Mouse (Mus musculus): ENCODE measurements around the gene 1600014C23Rik. TPM values are rescaled to one million over a fixed set of nuclear protein-coding genes. Genes with fewer than 3 reads are reported as not detected.

The 1600014C23Rik gene
- total RNA-seq, 2 experiments from 2014 or later: not detected

DNA sequence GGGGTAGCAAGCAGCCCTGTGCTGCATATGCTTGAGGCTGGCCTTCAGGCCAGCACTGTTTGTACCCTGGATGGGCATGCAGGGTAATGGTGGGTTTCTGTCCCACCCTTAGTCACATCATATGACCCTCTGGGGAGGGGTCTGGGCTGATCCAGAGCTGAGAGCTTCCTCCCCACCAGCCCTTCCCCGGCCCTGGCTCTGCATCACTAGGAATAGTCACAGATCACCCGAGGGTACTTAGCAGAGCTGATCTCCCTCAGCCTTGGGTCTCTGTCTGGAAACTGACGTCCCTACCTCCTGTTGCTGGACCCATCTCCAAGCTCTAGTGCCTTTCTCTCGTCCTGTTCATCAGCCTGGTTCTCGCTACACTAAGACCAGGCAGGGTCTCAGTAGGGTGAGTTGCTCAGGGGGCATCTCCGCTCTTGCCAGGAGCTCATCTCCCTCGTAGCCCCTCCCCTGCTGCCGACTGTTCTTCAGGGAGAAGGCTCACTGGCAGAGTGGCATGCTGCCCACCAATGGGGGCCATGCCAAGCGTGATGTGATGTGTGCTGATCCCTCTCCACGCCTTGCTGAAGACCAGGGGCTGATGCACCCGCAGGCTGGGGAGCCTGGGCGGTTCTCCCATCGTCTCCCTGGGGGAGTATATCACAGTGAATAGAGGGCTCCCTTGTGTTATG is 20.7 kb upstream of the 1600014C23Rik start:
- DNase-seq: no peak
- intact Hi-C loops (cut with DNase I): loop anchor here (5.0 kb wide), 1 partner anchor 43 kb away; no protein-coding TSS in a partner anchor

DNA sequence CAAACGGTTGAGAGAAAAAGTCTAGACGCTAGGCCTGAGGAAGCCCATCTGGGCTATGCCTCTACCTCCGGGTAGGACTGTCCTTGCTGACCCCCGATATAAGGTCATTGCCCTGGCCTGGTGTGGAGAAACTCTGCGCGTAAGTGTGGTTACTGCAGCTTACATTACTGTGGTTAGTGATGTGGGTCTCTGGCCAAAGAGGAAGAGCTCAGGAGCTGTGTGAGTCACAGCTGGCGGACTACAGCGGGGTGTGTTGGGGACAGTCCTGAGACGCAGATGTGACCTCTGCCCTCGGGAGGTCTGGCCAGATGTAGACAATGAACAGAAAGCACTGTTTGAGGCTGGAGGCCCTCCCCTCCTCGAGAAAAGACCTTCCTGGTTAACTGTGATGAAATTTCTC is 19.0 kb upstream of the 1600014C23Rik start:
- intact Hi-C loops (cut with DNase I): loop anchor here (5.0 kb wide), 1 partner anchor 45 kb away; no protein-coding TSS in a partner anchor
- DNase-seq: no peak

DNA sequence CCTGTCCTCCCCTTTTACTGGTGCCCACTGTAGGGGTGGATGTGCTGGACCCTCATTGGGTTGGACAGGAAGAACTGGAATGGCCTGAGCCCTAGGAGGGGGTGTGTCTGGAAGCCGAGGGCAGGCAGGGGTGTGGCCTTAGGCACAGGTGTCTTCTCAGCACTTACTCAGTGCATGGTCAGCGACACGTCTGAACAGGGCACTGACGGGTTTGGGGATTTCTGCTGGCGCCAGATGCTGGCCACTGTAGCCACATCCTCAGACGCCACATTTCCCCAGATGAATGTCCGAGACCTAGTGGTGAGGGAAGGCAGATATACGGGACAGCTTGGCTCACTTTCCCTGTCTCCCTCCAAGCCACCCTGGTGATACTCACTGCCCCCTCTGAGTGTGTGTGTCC is 18.4 kb upstream of the 1600014C23Rik start:
- no peak for DNase-seq
- intact Hi-C loops (cut with DNase I): loop anchor here (5.0 kb wide), 1 partner anchor 45 kb away; no protein-coding TSS in a partner anchor

DNA sequence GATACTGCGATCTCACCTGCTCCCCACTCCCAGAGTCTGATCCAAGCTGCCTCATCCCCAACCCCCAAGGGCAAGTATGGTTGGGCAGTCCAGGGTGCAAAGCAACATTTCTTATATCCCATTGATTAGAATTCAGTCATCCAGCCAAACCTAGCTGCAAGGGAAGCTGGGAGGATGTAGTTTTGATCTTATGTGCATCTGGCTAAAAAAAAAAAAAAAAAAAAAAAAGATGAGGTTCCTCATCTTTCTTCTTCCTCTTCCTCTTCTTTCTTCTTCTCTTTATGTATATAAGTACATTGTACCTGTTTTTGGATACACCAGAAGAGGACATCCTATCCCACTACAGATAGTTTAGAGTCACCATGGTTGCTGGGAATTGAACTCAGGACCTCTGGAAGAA is 17.7 kb upstream of the 1600014C23Rik start:
- intact Hi-C loops (cut with DNase I): loop anchor here (5.0 kb wide), 1 partner anchor 46 kb away; no protein-coding TSS in a partner anchor
- DNase-seq: no peak

DNA sequence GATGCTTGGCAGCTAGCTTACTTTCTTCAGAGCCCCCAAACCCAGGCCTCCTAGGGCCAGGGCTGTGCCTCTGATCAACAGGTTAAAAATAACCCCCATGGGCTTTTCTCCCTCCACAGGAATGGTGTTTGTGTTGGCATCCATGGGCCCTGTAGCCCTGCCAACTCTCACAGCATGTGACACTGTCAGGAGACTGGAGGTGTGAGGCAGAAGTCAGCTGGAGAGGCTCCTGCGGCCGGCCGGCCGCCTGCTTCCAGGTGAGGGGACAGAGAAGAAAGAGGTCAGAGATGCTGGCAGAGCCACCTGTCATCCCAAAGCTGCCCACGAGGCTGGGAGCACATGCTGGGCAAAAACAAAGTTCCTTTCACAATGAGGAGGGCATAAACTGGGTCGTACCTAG is 15.5 kb upstream of the 1600014C23Rik start:
- intact Hi-C loops (cut with DNase I): loop anchor here (5.0 kb wide), 2 partner anchors 58 to 98 kb away; no protein-coding TSS in a partner anchor
- no peak for DNase-seq

DNA sequence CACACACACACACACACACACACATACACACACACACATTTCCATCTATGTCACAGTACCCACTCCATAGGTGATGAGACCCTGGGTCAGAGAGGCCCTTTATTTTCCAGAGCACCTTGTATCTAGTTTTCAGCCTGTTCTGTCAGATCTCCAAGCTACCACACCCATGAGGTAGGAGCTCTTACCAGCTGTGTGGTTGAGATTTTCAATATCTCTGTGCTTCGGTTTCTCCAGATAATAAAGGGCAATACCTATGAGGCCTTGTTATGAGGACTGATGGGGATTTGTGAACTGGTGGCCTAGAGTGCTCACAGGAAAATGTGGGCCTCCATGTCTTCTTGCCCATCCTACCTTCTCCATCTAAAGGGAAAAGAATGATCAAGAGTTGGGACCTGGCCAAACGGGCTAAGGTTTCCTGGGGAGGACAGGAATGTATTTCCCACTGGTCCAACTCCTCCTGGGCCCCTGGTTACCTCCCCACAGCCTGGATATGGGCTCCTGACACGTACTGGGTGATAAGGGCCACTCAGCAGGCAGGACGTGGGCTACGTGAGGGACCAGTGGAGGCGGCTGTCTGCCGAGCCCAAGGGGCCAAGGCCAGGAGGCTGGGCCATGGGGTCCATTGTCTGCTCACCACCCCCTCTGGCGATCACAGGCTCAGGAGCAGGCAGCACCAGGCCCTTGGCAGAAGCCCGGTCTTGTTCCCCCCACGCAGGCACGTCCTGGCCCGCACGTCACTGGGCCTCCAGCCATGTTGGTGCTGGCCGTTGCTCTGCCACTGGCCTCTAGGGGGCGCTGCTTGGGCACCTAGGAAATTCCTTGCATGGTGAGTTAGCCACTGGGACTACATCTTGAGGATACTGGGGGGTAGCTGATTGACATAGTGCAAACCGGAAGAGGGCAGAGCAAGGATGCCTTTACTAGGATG is 14.5 kb upstream of the 1600014C23Rik start:
- DNase-seq: peak; percentile 53 to 67
- intact Hi-C loops (cut with DNase I): loop anchor here (5.0 kb wide), 2 partner anchors 59 to 99 kb away; no protein-coding TSS in a partner anchor

DNA sequence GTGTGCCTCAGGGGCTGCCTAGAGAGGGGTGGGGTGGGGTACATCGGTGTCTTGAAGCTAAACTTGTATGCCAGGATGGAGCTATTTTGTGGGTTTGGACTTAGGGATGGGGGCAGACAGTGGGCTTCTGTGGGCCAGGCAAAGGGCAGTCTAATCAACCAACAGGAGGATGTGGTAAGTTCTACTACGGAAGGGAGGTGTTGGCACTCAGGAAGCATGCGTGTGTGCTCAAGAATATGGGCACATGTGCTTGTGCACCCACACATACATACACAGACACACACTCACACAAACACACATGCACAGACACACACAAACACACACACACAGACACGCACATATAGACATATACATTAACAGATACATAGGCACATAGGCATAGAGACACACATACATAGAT is 13.6 kb upstream of the 1600014C23Rik start:
- intact Hi-C loops (cut with DNase I): loop anchor here (5.0 kb wide), 2 partner anchors 60 to 100 kb away; no protein-coding TSS in a partner anchor
- no peak for DNase-seq

DNA sequence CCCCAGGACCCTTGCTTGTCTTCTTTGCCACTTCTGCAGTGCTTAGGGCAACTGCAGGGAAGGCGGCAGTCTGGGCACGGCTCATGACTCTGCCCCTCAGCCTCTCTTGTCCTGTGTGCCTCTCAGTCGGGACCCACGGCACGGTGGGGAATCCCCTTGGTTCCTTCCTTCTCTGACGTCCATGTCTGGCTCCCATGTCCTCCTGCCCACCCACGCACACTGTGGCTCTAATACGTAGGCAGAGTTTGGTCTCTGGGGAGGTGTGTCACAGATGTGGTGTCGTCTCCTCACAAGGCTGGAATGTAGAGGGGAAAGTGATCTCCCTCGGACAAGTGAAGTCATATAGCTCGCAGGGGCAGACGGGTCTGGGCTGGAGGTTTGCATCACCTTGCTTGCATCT is 13.1 kb upstream of the 1600014C23Rik start:
- intact Hi-C loops (cut with DNase I): loop anchor here (5.0 kb wide), 2 partner anchors 61 to 101 kb away; no protein-coding TSS in a partner anchor
- DNase-seq: no peak

DNA sequence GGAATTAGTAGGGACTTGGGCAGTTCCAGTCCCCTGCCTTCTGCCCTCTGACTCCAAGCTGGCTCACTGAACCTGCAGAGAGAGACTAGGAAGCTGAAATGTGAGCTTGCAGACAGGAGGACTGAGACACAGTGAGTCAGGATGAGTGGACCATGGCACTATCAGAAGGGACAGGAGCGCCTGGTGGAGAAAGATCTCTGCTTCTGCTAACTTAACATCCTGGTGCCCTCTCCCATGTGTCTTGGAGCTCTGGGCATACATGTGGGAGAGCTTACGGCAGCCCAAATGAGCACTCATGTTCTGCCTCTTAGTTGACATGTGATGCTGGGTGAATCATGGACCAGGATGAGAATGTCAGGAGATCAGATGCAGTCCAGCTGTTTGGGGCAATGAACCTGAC is 12.0 kb upstream of the 1600014C23Rik start:
- intact Hi-C loops (cut with DNase I): loop anchor here (5.0 kb wide), 2 partner anchors 62 to 102 kb away; no protein-coding TSS in a partner anchor
- no peak for DNase-seq

DNA sequence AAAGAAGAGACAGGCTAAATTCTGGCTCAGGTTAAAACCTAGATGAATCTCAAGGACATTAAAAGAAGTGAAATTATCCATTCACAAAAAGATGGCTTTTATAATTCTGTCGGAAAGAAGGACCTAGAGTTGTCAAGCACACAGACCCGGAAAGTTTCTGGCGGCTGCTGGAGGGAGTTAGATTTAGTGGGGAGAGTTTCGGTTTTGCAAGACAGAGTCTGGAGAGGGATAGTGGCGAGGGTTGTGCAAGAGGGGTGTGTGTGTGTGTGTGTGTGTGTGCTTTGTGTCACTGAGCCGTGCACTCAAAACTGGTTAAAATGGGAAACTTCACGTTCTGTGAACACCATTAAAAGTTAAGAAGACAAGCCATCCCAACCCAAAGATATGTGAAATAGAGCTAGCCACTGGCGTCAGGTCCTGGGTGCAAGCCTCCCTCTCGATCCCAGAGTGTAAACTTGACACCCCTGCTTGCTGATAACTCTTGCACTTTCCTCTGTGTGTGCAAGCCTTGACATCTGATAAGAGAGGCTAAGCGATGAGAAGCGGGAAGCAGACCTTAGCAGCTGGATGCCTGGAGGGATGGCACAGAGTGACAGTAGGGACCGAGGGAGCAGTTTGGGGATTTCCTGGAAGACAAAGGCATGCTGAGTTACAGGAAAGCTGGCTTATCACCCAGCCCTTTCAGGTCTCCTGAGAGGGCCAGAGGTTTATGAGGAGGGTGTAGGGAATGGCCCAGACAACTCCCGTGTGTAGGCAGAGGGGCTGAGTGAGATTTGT is 8.9 kb upstream of the 1600014C23Rik start:
- DNase-seq: no peak
- intact Hi-C loops (cut with DNase I): no loop called here

DNA sequence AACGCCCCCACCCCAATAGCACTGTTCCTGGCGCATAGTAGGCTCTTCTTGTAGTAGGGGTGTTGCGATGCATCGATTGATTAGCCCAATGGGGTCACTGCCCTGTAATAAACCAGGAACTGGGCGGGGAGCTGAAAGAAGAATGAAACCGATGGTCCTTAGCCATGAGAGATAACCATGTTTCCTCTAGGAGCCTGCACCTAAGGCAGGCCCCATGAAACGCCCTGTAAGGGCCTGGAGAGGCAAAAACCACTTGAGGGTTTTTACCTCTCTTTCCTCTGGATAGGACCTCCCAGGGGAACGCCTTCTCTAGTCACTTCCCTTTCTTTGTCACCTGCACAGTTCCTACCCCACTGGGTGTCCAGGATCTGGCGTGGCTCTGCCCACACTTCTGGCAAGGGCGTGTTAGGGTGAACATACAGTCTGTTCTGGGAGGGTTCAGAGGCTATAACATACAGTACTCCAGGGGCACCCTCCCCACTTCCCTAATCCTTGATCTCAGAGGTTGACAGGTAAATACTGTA is 3.5 kb upstream of the 1600014C23Rik start:
- intact Hi-C loops (cut with DNase I): no loop called here
- DNase-seq: no peak

DNA sequence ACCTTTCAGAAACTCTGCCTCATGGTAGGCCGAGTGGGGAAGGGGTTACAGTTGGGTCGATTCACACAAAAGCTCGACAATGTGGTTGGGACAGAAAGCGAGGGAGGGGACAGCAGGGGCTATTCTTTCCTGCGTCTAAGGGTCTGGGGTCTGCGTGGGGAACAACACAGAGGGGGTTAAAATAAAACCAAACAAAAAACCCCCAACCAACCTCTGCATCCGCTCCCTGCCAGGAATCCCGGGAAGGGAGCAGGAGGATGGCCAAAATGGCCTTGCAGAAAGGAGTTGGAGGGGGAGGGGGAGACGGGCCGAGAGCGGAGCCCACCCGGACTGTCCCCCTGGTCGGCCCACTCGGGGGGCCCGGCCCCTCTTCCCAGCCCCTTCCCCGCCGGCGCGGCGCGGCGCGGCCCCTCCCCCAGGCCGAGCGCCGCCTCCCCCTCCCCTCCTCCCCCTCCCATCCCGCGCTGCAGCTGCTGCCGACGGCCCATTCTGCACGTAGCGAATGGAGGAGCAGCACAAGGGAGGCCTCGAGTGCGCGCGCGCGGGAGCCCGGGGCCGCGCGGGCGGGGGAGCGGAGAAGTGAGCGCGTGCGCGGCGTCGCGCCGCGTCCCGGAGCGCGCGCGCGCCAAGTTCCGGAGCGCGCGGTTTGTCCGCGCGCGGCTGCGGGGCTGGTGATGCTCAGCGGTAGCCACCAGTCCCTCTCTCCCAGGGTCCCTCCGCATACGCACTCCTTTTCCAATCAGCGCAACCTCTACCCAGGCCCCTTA is 2.9 kb upstream of the 1600014C23Rik start:
- intact Hi-C loops (cut with DNase I): no loop called here
- peak in 1 of 2 experiments; percentile 77 for DNase-seq

DNA sequence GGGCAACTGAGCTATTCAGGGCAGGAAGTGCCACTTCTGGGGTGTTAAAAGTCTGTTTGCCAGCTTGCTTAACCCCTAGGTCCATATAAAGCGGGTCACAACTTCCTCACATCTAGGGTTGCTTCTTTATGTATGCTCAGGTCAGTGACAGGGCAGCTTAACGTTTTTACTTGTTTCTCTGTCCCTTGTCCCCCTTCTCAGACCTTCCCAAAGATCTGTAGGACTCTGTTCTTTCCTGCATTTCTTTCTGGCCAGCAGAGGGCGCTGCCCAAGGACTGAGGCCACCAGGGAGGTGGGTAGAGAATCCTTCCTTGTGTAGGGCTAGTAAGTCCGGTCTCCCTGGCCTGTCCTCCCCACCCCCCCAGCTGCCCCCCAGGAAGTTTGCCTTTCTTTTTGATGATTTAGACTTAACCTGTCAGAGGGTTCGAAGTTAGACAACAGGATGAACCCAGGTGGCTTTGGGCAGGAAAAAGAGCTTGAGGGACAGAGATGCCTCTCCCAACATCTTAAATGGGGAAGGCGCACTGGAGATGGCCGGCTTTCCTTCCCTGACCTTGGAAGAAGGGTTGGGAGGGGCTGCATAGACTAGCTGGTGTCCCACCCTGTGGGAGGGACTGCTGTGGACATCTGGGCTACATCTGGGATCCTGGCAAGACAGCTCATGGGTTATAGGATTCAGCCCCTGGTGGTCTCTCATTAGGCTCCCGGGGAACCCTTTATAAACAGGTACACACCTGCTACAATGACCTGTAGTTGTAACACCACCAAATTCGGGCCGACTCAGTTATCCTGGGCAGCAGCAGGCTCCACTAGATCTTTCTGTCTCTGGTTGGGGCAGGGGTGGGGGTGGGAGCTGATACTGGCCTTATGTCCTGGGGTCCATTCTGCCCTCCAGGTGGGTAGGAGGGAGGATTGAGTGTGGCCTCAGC is 2.0 kb upstream of the 1600014C23Rik start:
- DNase-seq: peak; percentile 75 to 78
- intact Hi-C loops (cut with DNase I): loop anchor here (1.0 kb wide), 1 partner anchor 297 kb away; the partner anchor contains the start of gene Vegfa

DNA sequence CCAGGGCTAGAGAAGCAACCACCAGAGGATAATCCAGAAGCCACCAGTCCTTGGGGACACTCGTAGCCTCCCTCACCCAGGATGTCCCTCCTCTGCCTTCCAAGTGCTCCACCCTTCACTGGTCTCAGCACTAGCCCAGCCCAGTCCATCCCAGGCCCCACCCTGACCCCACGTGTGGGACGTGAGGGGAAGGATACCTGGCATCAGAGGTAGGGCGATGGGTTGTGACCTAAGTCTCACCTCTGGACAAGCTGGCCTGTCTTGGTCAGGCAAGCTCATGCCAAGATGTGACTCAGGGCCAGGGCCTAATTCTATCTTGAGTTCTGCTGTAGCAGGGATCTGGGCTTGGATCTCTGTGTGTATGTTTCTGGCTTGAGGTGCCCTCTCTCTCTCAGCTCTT is 1.2 kb upstream of the 1600014C23Rik start:
- intact Hi-C loops (cut with DNase I): loop anchor here (1.0 to 5.0 kb wide), 2 partner anchors 297 to 397 kb away; partner anchors contain the start of gene Vegfa
- DNase-seq: no peak

DNA sequence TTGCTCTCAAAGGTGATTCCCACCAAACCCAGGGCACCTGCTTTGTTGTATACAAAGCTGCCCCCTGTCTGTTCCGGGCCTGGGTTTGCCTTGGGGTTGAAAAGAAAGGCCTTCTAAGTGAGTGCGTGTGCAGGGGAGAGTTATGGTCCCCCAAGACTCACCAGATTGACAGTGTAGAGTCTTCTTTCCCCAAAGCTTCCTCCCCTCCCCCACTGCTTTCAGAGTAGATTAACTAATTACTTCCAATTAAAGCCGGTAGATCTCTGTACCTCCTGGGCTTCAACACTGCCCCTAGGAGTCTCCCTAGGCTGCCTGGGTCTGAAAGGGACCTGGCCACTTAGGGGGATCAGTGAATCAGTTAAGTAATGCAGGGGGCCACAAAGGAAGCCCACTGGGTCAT is 689 bp upstream of the 1600014C23Rik start:
- intact Hi-C loops (cut with DNase I): loop anchor here (5.0 kb wide), 1 partner anchor 398 kb away; no protein-coding TSS in a partner anchor

DNA sequence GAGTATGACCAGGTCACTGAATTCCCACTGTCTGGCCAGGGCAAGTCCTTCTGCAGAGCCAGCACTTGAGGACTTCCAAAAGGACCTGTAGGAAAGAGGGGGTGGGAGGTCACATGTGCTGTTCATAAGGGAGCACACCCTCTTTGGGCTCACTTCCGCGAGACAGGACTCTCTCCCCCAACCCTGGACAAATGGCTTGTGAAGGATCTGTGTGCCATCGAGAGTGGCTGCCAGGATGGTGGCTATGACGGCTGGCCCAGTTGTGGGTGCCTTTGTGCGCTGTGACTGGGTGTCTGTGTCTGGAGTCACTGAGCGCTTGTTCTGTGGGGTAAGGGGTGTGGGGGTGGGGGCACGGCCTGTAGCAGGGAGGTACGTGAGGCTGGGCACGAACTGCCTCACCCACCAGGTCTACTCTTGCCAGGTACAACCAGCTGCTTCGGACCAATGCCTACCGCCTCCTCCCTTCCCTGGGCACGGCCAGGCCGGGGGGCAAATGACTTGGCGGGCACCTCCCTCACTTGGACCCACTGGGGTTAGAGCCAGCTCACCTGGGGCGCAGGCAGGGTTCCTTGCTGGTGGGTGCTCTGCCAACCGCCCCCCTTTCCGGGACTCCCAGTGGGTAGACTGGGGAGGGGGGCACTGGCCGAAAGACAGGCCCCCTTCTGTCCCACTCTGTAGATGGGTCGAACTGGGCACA is 458 bp downstream of the 1600014C23Rik start:
- intact Hi-C loops (cut with DNase I): loop anchor here (2.0 to 5.0 kb wide), 2 partner anchors 399 to 432 kb away; no protein-coding TSS in a partner anchor
- no peak for DNase-seq

More for the DNA sequence above, 689 bp upstream of the 1600014C23Rik start:
- DNase-seq: no peak

Measured in gastrocnemius, postnatal 36 days (tissue).